Mouse (Mus musculus): ENCODE data around the gene Mrpl39.

DNA sequence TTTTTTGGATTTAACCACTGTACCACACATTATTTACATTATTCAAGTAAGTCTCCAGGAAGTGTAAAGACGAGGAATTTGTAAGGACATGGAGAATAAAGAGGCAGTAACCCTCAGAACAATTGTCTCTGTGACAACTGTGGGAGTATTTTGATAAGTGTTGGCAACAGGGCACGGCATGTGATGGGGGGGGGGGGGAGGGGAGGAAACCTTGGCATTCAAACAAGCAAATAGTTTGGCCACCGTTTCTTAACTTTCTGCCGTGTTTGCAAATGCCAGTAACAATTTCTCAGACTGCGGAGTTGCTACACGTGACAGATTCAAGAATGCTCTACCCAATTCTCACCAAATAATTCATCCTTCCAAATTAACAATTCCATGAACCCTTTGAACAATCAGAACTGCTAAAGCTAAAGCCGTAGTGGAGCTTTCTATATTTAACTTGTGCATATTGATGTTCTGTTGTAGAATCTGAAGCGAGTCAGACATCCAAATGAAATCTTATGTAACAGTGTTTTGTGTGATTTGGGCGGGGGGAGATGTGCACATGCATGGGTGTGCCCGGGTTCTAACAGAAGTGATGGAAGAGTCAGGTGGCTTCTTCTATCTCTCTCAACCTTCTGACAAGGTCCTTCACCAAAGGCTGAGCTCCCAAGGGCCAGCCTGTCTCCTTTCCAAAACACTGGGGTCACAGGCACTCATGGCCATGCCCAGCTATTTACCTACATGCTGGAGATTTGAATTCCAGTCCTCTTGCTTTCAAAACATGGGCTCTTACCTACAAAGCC lies 9.4 kb upstream of the Mrpl39 start:
- no peak for TF ChIP-seq CTCF (IDR thresholded peaks at IDR 0.05; ENCODE audit: low read depth, low read length)
- no peak for TF ChIP-seq POLR2A (IDR thresholded peaks at IDR 0.05; ENCODE audit: extremely low read depth, insufficient read depth, low read length)

Measured in liver, adult 2 months (tissue).